Mouse (Mus musculus) layer of hippocampus, adult 8-10 months (tissue): ENCODE measurements around the gene Olfr365. TPM values are rescaled to one million over a fixed set of nuclear protein-coding genes. Genes with fewer than 3 reads are reported as not detected.

Experiments used
- DNase-seq, 2 experiments: peaks; one replicate each; pipeline ENCODE4 v3.0.0; 2022; ENCODE audit warnings: low spot score in 2 of 2
- total RNA-seq, 4 experiments: library from RNA; stranded (reverse); gene quantifications; 2 replicates each; pipeline ENCODE4 v1.2.4; 2022

Gene Olfr365
- total RNA-seq = under 1 TPM in 2 of 4 experiments, not detected in 2; 0.07 to 0.10 TPM

DNA sequence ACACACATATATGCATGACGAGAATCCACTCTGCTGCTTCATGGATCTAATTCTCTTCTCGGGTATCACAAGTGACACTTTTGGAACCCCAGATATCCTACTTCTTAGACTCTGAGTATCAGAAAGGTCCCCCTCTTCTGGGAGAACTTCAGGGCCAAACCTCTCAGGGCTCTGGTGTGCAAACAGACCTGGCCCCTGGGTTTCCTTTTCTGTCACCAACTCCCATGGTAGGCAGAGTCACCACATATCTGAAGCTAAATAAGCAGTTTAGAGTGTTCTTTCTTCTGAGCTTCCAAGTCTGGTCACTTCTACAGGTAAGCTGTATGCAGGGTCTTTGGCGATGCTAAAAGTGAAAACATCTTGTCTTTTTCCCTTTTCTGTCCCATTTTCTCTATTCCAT, at the start of gene Olfr365:
Olfr365 (plus strand) TSS at position 301 of the 400 bp plus-strand sequence.
- no peak for DNase-seq

DNA sequence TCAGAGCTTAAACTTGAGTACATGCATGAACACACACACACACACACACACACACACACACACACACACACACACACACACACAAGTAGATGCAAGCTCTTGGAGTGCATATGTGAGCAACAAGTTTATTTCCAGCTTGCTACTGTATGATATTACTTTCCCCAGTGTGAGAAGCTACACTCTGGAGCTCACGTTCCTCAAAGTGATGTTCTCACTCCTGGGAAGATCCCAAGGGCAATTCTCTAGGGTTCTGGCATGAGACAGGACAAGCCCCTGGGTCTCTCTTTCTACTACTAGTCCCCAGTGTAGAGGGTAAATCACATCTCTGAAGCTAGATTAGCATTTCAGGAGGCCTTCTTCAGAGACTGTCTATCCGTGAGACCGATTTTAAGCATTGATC, 49.0 kb upstream of the Olfr365 start, which contains the start of gene Olfr364-ps1:
Olfr364-ps1 (plus strand) TSS at position 301 of the 400 bp plus-strand sequence.
- no peak for DNase-seq

DNA sequence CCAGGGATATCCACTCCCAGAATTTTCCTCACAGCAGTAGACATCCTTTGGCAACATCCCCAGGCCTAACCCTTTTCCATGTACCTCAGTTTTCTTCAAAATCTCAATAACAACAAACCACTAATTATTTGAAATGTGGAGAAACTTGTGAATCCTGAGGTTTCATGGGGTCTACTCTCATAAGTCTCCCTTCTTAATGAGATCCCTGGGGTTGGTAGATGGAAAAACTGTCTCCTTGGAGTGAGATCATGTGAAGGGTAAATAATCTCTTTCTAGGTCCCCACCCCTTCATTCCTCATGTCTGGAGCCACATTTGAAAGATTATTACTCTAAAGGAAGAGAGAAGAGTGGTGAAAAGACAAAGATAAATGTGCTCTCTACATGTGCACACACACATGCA, 23.3 kb downstream of the Olfr365 start, which contains the start of gene Olfr366:
Olfr366 (plus strand) TSS at position 301 of the 400 bp plus-strand sequence.
- DNase-seq = no peak

Other genes starting within 250 kb of the Olfr365 start
- gene Olfr357, start 194.4 kb upstream of the Olfr365 start, total RNA-seq = not detected
- not detected for gene Olfr358, start 178.9 kb upstream of the Olfr365 start, total RNA-seq
- not detected for gene Olfr360, start 122.5 kb upstream of the Olfr365 start, total RNA-seq
- not detected for gene Olfr361, start 98.9 kb upstream of the Olfr365 start, total RNA-seq
- not detected for gene Olfr362, start 70.3 kb upstream of the Olfr365 start, total RNA-seq
- gene Olfr364-ps1, start 48.9 kb upstream of the Olfr365 start, total RNA-seq = not detected
- gene Olfr366, start 23.4 kb downstream of the Olfr365 start, total RNA-seq = not detected
- not detected for gene Olfr368, start 138.3 kb downstream of the Olfr365 start, total RNA-seq
- gene Pdcl, start 171.1 kb downstream of the Olfr365 start, total RNA-seq = 10 to 100 TPM; 22.9 to 29.7 (median 25.0) TPM
- gene Rc3h2, start 234.7 kb downstream of the Olfr365 start, total RNA-seq = 10 to 100 TPM; 66.8 to 99.9 (median 86.4) TPM